Comparison of ENCODE assay signal across 7 mouse cellular contexts in genomic region chr9:65677119-65677462, GRCm38 (mm10). TPM values are rescaled to one million over a fixed set of nuclear protein-coding genes. Genes with fewer than 3 reads are reported as not detected.
A peak's percentile ranks its signal among the peaks of the same experiment; 100 is the strongest.
DNase-seq lines count a peak whose midpoint lies in the region; ATAC-seq lines count a peak whose summit lies in the region.

No protein-coding gene starts in this region.

- peak overlapping the region; percentile 91 for H3K9ac ChIP-seq in forebrain, embryonic 12.5 days
- H3K9ac ChIP-seq in limb, embryonic 15.5 days, result peak overlapping the region; percentile 83
- peak overlapping the region; percentile 81 for H3K9ac ChIP-seq in stomach, embryonic 16.5 days (ENCODE audit: low read length)

- 1% methylated on average over 3 of the region's 3 CpGs for WGBS in forebrain, embryonic 12.5 days
- 3% methylated on average over 3 of the region's 3 CpGs for WGBS in limb, embryonic 15.5 days
- 11% methylated on average over 3 of the region's 3 CpGs for WGBS in stomach, embryonic 16.5 days

- no peak for DNase-seq in embryo, embryonic 9.5 days (ENCODE audit: extremely low spot score)
- DNase-seq in frontal cortex, adult 2 months (ENCODE audit: extremely low spot score in 1 of 2, low spot score in 1 of 2), result no peak

- H3K4me3 ChIP-seq in megakaryocyte, embryonic 14.5 days (replicated peaks), result peak overlapping the region; percentile 92
- peak overlapping the region; percentile 80 for H3K4me3 ChIP-seq in forebrain, embryonic 12.5 days (replicated peaks)
- H3K4me3 ChIP-seq in limb, embryonic 15.5 days, result peak overlapping the region; percentile 70
- H3K4me3 ChIP-seq in stomach, embryonic 16.5 days (replicated peaks; ENCODE audit: low read length), result peak overlapping the region; percentile 61

- no peak for ATAC-seq in megakaryocyte, adult 5-6 weeks (ENCODE audit: poor library complexity, severe bottlenecking)
- ATAC-seq in forebrain, embryonic 12.5 days (ENCODE audit: low FRiP score), result peak; percentile 16; the same call in 1 of the 2 replicates
- ATAC-seq in limb, embryonic 15.5 days (ENCODE audit: insufficient number of reproducible peaks, low FRiP score, low TSS enrichment, low read depth), result no peak
- ATAC-seq in stomach, embryonic 16.5 days (ENCODE audit: insufficient read depth, low FRiP score), result no peak

- peaks cover 80% of the 10 kb centered on the region for H3K4me1 ChIP-seq in megakaryocyte, embryonic 14.5 days
- peaks cover 52% of the 10 kb centered on the region for H3K4me1 ChIP-seq in forebrain, embryonic 12.5 days
- H3K4me1 ChIP-seq in limb, embryonic 15.5 days, result peaks cover 57% of the 10 kb centered on the region
- peaks cover 39% of the 10 kb centered on the region for H3K4me1 ChIP-seq in stomach, embryonic 16.5 days (ENCODE audit: control insufficient read depth, insufficient read depth, low read length)

- peak overlapping the region; percentile 84 for H3K4me2 ChIP-seq in forebrain, embryonic 12.5 days
- H3K4me2 ChIP-seq in limb, embryonic 15.5 days, result peak overlapping the region; percentile 72
- H3K4me2 ChIP-seq in stomach, embryonic 16.5 days (ENCODE audit: low read depth, low read length), result peak overlapping the region; percentile 76

- peak overlapping the region; percentile 65; the same call in 1 of the 2 replicates for H3K27ac ChIP-seq in forebrain, embryonic 12.5 days
- peak overlapping the region; percentile 78 for H3K27ac ChIP-seq in limb, embryonic 15.5 days
- peak overlapping the region; percentile 20; the same call in 1 of the 2 replicates for H3K27ac ChIP-seq in stomach, embryonic 16.5 days (ENCODE audit: low read length)

- no peaks in the 10 kb centered on the region for H3K27me3 ChIP-seq in megakaryocyte, embryonic 14.5 days (replicated peaks)
- no peaks in the 10 kb centered on the region for H3K27me3 ChIP-seq in forebrain, embryonic 12.5 days
- no peaks in the 10 kb centered on the region for H3K27me3 ChIP-seq in limb, embryonic 15.5 days
- H3K27me3 ChIP-seq in stomach, embryonic 16.5 days (ENCODE audit: control insufficient read depth, insufficient read depth, low read length), result no peaks in the 10 kb centered on the region

- H3K36me3 ChIP-seq in megakaryocyte, embryonic 14.5 days (replicated peaks; ENCODE audit: low read length), result peaks cover 68% of the 10 kb centered on the region
- H3K36me3 ChIP-seq in forebrain, embryonic 12.5 days (replicated peaks), result peaks cover 5% of the 10 kb centered on the region; the same call in 1 of the 2 replicates
- no peaks in the 10 kb centered on the region for H3K36me3 ChIP-seq in limb, embryonic 15.5 days
- no peaks in the 10 kb centered on the region for H3K36me3 ChIP-seq in stomach, embryonic 16.5 days (ENCODE audit: control insufficient read depth, insufficient read depth, low read length)

- no peaks in the 10 kb centered on the region for H3K9me3 ChIP-seq in megakaryocyte, embryonic 14.5 days
- no peaks in the 10 kb centered on the region for H3K9me3 ChIP-seq in forebrain, embryonic 12.5 days
- H3K9me3 ChIP-seq in limb, embryonic 15.5 days, result no peaks in the 10 kb centered on the region
- no peaks in the 10 kb centered on the region for H3K9me3 ChIP-seq in stomach, embryonic 16.5 days (replicated peaks; ENCODE audit: control insufficient read depth, low read length)

RNA-seq across cellular contexts. Expression of gene Oaz2, which starts 9.3 kb away (rescaled TPM):
- 27.7 and 31.8 TPM in 2 replicates for polyA plus RNA-seq in megakaryocyte, embryonic 14.5 days (2012; ENCODE audit: insufficient read depth, low replicate concordance)
- total RNA-seq in megakaryocyte, adult 5-6 weeks (2015), result 12.5 and 15.9 TPM in 2 replicates
- total RNA-seq in megakaryocyte, adult 5-6 weeks (2017), result 40.2 and 43.9 TPM in 2 replicates
- polyA plus RNA-seq in forebrain, embryonic 12.5 days (2016; fragmentation: Nextera tagmentation; extraction: Ambion mirVana), result 247 and 249 TPM in 2 replicates
- polyA plus RNA-seq in limb, embryonic 15.5 days (2015; fragmentation: Nextera tagmentation; extraction: Ambion mirVana), result 315 and 328 TPM in 2 replicates
- polyA plus RNA-seq in stomach, embryonic 16.5 days (2015; fragmentation: Nextera tagmentation; extraction: Ambion mirVana), result 200 and 218 TPM in 2 replicates
- polyA plus RNA-seq in frontal cortex, adult 2 months (2012; rRNA removed), result 220 and 229 TPM in 2 replicates

RNA-seq across cellular contexts. Expression of gene Rbpms2, which starts 47.6 kb away (rescaled TPM):
- polyA plus RNA-seq in megakaryocyte, embryonic 14.5 days (2012; ENCODE audit: insufficient read depth, low replicate concordance), result 500 and 536 TPM in 2 replicates
- total RNA-seq in megakaryocyte, adult 5-6 weeks (2015), result 0.45 TPM in 1 of 2 replicates, not detected in the other
- total RNA-seq in megakaryocyte, adult 5-6 weeks (2017), result not detected in 2 replicates
- 9.9 and 10.5 TPM in 2 replicates for polyA plus RNA-seq in forebrain, embryonic 12.5 days (2016; fragmentation: Nextera tagmentation; extraction: Ambion mirVana)
- polyA plus RNA-seq in limb, embryonic 15.5 days (2015; fragmentation: Nextera tagmentation; extraction: Ambion mirVana), result 7.9 and 9.5 TPM in 2 replicates
- 20.4 and 22.9 TPM in 2 replicates for polyA plus RNA-seq in stomach, embryonic 16.5 days (2015; fragmentation: Nextera tagmentation; extraction: Ambion mirVana)
- polyA plus RNA-seq in frontal cortex, adult 2 months (2012; rRNA removed), result 7.5 and 8.3 TPM in 2 replicates

Comparison
In these comparisons a context has a peak if more than half of its experiments do, and no peak if none do; other contexts are left out.
1. H3K27ac ChIP-seq: peak in every context shown above with its lines; median percentile 78 in limb, embryonic 15.5 days; 65 in forebrain, embryonic 12.5 days; 20 in stomach, embryonic 16.5 days.
2. RNA of gene Rbpms2, which starts 47.6 kb away (polyA plus RNA-seq): 500 to 536 TPM in megakaryocyte, embryonic 14.5 days; 20.4 to 22.9 TPM in stomach, embryonic 16.5 days, 9.9 to 10.5 TPM in forebrain, embryonic 12.5 days, 7.9 to 9.5 TPM in limb, embryonic 15.5 days and 7.5 to 8.3 TPM in frontal cortex, adult 2 months; every median in the first group is over 10 times any median in the second.
3. Peak in every context shown above with its lines, with median percentiles within 50 percentile points of each other: H3K4me3 ChIP-seq, H3K4me2 ChIP-seq and H3K9ac ChIP-seq.